Mouse (Mus musculus) mouse embryonic stem cell (cell line): Measurements from ENCODE around the gene Zfpm1.

Source experiments
- in situ Hi-C, 2 experiments: fragments of 300-500 bp; cut with MboI; formaldehyde crosslinking; loops; 1 replicate in 1 of 2; 3 replicates in 1 of 2; pipeline ENCODE4 v1.14.3; 2019 to 2020; ENCODE audit warnings: low sequenced_read_pairs in 2 of 2, low pct_unique_long_range_greater_than_20kb in 1 of 2, mixed read lengths in 1 of 2; ENCODE audit not compliant: unreplicated experiment in 1 of 2

Gene Zfpm1

DNA sequence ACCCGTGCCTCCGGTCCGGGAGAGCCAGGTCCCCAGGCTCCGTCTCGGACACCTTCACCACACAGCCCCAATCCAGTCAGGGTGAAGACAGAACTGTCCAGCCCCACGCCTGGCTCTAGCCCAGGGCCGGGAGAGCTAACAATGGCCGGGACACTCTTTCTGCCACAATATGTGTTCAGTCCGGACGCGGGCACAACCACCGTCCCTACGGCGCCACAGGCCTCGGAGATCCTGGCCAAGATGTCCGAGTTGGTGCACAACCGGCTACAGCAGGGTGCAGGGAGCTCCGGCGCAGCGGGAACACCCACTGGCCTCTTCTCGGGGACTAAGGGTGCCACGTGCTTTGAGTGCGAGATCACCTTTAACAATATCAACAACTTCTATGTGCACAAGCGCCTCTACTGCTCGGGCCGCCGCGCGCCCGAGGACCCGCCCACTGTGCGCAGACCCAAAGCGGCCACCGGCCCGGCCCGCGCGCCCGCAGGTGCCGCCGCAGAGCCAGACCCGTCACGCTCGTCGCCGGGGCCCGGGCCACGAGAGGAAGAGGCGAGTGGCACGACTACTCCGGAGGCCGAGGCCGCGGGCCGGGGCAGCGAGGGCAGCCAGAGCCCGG is 53.8 kb downstream of the Zfpm1 start:
- in situ Hi-C loops: no loop called here

DNA sequence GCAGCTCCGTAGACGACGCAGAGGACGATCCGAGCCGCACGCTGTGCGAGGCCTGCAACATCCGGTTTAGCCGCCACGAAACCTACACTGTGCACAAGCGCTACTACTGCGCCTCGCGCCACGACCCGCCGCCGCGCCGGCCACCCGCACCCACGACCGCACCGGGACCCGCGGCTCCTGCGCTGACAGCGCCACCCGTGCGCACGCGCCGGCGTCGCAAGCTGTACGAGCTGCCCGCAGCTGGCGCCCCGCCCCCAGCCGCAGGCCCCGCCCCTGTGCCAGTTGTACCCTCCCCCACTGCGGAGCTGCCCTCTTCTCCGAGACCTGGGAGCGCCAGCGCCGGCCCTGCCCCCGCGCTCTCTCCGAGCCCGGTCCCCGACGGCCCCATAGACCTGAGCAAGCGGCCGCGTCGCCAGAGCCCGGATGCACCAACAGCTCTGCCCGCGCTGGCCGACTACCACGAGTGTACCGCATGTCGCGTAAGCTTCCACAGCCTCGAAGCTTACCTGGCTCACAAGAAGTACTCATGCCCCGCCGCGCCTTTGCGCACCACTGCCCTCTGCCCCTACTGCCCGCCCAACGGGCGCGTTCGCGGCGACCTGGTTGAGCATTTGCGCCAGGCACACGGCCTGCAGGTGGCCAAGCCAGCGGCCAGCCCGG is 54.4 kb downstream of the Zfpm1 start:
- in situ Hi-C loops: no loop called here

GRCm38 (mm10) chr8:122338852-122339251 is 56.9 kb downstream of the Zfpm1 start:
- in situ Hi-C loops: no loop called here

DNA sequence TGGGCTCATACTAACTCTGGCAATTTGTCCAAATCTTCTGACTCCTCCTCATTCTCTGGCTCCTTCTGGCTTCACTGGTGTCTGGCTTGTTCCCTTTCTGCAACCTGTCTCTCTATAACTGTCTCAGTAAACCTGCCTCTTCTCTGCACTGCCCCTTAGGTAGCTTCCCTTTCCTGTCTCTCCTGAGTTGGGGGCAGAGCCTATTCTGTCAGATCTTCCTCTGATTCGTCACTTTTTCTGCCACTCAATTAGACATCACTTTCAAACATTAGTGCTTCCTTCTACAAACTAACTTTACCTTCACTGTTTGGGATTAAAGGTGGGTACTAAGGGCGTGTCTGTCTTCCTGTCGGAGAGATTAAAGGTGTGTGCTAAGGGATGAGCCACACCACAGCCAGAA is 58.8 kb downstream of the Zfpm1 start:
- in situ Hi-C loops: no loop called here

DNA sequence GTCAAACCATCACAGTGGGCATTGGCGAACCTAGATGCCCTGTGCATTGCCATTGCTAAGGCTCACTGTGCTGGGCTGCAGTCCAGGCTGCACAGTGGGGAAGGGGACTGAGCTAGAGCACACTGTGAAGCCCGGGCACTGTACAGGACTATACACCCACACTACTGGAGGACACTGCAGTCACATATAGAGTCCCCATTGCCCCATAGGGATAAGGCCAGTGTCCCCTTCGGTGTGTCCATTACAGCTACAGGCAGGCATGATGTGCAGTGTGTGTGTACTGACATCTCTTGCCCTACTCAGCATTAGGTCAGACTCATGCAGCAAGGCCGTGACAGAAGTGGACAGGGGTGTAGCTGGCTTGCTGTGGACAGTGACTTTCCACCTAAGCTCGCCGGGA is 59.8 kb downstream of the Zfpm1 start:
- in situ Hi-C loops: no loop called here

DNA sequence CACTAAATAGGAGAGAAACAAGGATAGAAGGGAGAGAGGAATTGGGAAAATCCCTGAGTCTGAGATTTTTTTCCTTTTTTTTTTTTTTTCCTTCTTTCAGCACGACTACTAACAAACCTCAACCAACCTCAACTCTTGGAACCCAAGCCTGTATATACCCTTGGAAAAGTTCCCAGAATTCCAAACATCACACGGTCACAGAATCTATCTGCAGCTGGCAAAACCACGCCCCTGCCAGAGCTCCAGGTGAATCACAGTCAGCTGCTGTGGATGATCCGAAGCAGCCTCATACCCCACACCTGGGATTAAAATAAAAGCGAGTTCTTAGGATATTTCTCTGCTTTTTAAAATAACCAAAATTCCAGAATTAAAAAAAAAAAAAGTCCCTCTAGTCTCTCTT is 60.4 kb downstream of the Zfpm1 start:
- in situ Hi-C loops: no loop called here

GRCm38 (mm10) chr8:122342806-122343209 is 60.9 kb downstream of the Zfpm1 start:
- in situ Hi-C loops: no loop called here

DNA sequence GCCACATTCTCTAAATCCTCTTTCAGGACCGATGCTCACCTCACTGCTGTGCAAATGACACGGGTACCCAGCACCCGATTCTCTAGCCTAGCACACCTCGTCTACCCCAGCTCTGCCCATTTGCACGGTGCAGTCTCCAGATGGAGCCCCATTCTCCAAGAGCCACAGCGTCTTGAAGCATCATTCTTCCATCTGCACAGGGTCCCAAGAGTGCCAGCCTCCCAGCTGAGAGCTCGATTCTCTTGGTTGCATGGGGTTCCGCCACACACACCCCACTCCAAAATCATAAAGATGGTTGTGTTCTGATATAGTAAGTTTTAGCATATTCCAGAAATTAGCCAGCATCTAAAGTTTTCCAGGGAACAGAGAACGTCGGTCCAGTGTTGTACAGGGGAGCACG is 61.4 kb downstream of the Zfpm1 start:
- in situ Hi-C loops: no loop called here

DNA sequence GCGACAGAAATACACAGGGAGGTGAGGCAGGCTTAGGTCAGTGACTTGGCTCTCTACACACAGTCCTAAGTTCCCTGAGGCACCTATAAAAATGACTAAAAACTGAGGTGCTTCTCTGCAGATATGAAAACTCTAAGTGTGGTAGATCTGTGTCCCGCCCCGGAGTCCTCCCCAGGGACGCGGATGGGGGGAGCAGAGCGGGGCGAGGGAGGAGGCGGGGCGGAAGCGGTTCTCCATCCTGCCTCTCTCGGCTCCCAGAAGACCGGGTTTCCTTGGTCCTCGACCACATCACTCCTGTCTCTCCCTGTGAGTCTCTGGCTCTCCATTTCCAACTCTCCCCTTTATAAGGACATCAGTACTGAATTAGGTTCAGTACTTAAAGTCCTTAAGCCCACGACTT is 61.8 kb downstream of the Zfpm1 start:
- in situ Hi-C loops: no loop called here

GRCm38 (mm10) chr8:122344219-122344618 is 62.3 kb downstream of the Zfpm1 start:
- in situ Hi-C loops: no loop called here

- in situ Hi-C loops: no loop called here
Measured at GRCm38 (mm10) chr8:122345181-122346095, 63.5 kb downstream of the Zfpm1 start.

GRCm38 (mm10) chr8:122347811-122348552 is 66.0 kb downstream of the Zfpm1 start:
- in situ Hi-C loops: no loop called here

GRCm38 (mm10) chr8:122349357-122350297 is 67.7 kb downstream of the Zfpm1 start:
- in situ Hi-C loops: no loop called here

GRCm38 (mm10) chr8:122350309-122351089 is 68.6 kb downstream of the Zfpm1 start:
- in situ Hi-C loops: no loop called here

DNA sequence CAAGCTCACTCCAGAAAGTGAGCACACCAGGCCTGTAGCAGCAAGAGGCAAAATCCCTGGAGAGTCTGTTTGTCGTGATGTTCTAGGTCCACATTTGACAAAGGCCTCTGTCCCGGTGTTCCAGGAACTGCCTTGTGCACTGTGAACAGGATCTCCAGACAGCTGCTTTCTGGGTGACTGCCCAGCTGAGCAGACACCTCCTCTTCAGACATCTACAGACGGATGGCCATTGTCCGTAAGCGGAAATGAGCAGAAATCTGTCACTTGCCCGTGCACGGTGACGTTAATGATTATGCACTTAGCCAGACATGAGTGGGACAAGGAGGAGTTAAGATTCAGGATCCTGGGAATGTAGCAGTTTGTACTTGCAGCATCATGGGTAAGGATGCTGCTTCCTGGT is 72.2 kb downstream of the Zfpm1 start:
- in situ Hi-C loops: no loop called here

- in situ Hi-C loops: no loop called here
Measured at GRCm38 (mm10) chr8:122355642-122356606, 74.0 kb downstream of the Zfpm1 start.
